Mouse (Mus musculus) urinary bladder, postnatal 14 days (tissue): ENCODE data around the gene Rgp1.

Experiments
- DNase-seq: peaks from one replicate; pipeline ENCODE4 v3.0.0; 2021; ENCODE audit warnings: low spot score

The Rgp1 gene

DNA sequence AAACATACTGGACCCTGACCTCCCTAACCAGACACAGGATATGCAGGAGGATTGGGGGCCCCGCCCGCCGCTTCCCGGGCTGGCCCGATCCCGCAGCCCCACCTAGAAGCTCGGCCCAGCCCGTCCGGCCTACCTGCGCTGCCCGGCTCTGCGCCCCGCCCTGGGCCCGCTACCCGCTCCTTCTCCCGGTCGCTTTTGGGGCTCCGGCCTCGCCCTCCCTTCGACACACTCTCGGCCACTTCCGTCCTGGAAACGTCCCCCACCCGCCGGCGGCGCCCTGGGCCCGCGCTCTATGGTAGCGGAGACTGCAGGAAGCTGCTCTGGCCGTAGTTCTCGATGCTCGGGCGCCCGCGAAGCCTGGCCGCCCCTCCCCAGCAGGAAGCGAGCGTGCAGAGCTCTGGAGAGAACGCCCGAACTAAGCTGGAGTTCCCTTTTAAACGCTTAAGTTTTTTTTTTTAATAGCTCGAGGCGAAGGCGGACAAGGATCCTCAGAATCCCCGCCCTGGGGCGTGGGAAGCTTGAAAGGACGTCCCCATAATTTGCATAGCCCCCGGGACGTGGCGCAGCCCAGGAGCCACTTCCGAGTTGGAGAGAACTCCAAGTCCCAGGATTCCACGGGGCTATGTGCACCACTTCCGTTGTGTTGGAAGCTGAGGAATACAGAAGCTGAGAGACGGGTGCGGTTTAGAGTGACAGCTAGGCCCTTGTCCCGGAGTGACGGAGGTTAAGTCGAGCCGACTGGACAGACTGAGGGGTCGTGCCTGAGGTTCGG lies 16.3 kb upstream of the Rgp1 start, which contains the start of the genes Creb3 and Tln1:
Gene Creb3 (plus strand): TSS at position 336 of the 772 bp plus-strand sequence.
Gene Tln1 (minus strand): TSS at position 695 of the 772 bp plus-strand sequence.
- DNase-seq = peak; percentile 94

DNA sequence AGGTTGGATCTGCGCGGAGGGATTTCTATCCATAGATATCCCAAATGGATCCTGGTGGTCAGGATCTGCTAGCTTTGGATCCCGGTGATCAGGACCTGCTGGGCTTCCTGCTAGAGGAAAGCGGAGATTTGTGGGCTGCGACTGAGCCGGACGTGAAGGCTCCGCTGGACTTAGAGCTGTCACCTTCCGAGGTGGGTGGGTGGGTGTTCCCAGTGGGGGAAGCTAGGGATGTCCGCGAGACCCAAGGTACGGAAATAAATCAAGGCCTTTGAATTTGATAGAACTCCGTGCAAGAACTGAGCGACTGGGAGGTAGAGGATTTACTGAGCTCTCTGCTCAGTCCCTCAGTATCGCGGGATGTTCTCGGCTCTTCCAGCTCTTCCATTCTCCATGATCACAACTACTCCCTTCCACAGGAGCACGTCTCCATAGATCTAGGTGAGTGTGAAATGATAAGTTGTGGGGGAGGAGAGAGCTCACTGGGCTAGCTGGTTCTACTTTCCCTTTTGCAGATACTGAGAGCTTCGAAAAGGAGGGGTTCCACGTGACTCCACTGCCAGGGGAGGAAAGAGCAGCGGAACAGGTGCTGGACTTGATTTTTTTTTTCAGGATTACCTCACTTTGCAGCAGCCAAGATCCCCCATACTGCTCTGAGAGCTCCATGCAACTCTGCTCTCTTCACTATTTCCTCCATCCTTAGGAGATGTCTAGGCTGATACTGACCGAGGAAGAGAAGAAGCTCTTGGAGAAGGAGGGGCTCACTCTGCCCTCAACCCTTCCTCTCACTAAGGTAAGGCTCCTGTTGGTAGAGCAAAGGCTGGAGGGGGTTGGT lies 15.5 kb upstream of the Rgp1 start:
- no peak for DNase-seq

DNA sequence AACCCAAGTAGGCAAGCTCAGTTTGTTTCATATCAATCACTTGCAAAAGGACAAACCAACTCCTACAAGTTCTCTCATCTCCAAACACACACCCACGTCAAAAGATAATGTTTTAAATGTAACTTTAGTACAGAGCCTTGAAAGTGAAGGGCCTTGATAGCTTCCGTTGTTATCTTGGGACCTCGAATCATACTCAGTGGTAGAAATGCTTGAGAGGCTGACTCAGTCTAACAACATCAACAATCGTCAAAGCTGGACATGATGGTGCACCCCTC lies 15.0 kb upstream of the Rgp1 start:
- DNase-seq = no peak

DNA sequence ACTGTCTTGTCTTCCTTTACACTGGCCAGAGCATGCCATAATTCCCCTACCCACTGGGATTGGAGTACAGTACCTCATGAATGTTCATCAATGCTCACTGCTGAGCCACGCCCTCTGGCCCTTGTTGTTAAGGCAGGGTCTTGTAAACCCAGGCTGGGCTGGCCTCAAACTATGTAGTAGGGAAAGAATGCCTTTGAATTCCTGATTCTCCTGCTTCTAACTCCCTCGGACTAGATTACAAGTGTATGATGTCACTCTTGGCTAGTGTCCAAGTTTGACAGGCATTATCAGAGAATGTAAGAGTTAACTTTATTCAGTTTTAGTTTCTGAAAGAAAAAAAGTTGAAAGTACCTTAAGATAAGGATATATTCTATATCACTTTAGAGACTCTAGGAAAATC lies 14.3 kb upstream of the Rgp1 start:
- DNase-seq = no peak

DNA sequence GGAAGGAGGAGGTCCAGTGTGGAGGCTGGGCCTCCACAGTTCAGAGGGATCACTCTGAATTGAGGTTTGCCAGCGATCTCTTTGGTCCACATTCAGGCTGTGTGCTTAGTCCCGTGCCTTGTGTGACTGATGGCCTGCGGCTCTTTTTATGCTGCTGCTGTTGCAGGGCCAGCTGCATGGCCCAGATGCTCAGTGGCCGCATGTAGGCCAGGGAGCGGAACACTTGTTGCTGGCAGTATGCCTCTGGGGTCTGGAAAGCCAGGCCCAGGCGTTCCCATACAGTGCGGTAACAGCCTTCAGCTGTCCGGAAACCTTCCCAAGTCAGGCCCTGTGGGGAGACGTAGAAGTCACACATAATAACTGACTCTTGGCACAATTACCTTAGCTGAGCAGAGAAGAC lies 11.4 kb upstream of the Rgp1 start:
- no peak for DNase-seq

DNA sequence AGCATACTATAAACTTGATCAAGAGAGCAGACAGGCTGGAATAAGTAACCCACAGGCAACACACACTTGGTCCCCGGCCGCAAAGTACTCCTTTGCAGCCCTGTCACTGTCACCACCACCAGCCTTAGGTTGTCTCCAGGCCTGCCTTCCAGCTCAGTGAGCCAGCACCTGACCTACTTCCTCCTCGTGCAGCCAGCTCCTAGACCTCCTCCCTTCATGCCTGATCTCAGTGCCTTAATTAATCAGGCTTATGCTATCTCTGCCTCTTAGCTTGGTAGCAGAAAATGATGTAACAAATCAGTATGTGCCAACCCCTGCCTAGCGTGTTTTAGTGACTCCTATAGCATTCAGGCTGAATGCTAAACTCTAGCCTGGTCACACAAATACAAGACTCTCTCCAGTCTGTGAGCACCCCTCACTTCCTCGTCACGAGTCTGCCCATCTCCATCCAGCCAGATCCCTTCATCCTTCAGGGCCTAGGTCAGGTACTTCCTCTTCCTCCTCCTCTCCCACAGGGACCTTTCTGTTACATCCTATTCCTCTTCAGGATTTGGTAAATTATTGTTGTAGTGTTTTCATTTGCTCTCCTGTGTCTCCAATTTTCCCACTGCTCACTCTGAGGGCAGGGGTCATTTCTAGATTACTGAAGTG lies 7.0 kb upstream of the Rgp1 start:
- DNase-seq = no peak

DNA sequence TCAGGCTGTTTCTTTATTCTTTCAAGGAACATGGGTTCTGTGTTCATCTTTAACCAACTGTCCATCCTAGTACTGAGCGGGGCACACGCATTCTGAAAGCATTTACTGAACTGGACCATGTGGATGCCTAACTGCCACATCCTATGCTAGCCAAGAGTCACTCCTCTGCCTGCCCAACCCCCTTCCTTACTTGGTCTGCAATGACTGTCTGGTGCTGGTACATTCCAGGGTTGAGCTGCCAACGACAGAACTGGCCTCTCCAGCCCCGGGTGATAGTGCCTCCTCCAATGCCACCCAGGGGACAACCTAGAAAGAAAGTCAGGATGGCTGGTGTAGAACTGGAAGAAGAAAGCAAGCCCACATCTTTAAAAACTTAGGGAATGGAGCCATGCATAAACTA lies 5.0 kb upstream of the Rgp1 start:
- no peak for DNase-seq

DNA sequence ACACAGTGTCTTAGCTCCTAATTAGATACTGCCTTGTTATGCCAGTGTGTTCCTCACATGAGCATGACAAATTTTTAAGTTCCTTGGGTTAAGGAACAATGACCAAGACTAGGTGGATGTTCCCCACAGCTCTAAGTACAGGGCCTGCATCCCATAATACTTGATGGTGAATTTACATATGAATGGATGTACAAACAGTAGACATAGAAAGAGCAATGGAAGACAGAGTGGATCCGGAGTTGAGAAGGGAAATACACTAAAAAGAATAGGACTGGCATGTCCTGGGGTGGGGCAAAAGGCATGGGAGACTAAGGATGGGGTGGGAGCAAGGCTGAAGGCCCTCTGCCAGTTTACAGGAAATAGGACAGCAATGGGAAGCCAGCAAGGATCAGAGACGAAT lies 3.2 kb upstream of the Rgp1 start:
- DNase-seq = no peak

DNA sequence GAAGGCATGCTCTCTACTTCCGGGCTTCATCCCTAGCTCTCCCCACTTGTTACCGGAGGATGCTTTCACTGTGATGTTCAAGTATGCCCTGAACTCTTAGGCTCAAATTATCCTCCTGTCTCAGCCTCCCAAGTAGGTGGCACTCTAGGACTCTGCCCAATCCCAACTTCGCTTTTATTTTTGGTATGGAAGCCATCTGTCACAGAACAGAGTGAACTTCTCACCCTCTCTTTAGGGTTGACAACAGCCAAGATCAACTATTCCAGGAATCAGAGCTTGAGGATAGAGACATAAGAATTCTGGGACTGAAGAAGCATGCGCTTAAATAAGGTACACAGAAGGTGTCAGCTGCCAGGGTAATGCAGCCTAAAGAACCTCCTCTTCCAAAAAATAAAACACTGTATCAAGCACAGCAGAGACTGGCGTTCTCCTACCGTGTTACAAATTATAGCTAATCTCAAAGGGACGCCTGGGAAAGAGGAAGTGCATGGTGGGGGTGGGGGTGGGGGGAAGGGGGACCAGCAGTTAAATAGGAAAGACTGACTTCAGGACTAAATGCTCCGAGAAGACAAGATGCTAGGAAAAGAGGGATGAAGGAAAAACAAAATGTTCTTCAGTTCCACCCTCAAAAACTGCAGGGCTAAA lies 1.2 kb upstream of the Rgp1 start:
- DNase-seq = no peak

DNA sequence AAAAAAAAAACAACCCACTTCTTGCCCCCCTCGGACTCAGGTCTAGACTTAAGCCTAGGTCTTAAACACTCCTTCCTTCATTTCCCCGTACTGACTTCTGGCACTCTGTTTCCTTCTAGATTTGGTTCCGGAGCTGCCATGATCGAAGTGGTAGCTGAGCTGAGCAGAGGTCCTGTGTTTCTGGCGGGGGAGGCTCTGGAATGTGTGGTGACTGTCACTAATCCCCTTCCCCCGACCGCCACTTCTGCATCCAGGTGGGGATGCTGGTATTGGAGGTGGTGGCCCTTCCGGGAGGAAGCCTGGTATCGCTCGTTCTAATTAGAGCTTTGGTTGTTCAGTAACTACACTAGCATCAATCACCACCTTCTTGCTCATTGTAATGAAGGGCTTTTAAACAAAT lies 741 bp downstream of the Rgp1 start:
- no peak for DNase-seq

DNA sequence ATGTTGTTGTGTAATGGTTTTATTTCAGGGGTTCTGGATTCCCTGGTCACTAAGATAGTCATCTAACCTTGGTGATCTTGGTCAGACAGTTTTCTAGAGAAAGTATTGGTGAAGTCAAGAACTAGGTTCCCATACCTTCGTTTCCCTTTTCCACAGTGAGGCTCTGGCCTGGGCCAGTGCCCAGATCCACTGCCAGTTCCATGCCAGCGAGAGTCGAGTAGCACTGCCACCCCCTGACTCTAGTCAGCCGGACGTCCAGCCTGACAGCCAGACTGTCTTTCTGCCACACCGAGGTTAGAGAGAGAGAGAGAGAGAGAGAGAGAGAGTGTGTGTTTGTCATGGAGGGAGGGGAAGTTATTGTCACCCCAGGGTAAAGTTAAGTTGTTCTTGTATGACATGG lies 1.2 kb downstream of the Rgp1 start:
- DNase-seq = no peak

DNA sequence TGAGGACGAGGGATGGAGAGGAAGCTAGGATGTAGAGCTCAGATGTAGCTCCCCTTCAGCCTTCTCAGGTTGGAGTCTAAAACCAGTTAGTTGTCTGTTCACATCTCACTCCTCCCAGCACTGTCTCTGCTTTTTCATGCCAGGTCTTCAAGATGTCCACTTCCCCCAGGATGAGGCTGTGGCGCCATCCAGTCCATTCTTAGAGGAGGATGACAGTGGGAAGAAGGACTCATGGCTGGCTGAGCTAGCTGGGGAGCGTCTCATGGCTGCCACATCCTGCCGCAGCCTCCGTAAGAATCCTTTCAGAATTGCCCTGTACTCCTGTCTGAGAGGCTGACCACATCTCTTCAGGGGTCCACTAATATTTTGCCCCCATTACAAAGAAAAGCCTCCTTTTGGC lies 2.2 kb downstream of the Rgp1 start:
- no peak for DNase-seq

DNA sequence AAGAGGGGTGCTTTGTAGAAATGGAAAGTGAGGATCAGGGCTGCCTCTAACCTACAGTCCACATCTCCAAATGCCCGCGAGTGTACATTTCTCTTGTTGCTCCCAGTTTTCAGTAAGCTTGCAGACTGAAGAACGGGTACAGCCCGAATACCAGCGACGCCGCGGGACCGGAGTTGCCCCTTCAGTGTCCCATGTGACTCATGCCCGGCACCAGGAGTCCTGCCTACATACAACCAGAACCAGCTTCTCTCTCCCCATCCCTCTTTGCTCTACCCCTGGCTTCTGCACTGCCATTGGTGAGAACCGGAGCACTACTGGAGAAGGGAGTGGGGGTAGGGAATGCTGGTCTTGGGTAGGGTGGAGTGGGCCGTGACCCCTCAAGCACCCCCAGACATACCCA lies 2.9 kb downstream of the Rgp1 start:
- no peak for DNase-seq

DNA sequence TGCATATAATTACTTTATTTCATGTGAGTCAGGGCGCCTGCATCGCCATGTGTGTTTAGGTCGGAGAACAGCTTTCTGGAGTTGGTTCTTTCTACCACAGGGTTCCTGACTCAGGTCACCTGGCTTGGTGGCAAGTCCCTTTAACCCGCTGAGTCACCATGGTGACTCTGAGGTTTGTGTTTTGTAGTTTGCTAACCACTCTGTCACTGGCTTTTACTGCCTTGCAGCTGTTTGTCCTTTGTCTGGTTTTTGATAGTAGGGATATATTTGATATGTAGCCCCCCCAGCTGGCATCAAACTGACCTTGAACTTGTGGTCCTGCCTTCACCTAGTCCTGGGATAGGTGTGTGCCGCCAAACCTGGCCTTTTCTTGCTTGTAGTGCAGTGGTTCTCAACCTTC lies 3.7 kb downstream of the Rgp1 start:
- no peak for DNase-seq

DNA sequence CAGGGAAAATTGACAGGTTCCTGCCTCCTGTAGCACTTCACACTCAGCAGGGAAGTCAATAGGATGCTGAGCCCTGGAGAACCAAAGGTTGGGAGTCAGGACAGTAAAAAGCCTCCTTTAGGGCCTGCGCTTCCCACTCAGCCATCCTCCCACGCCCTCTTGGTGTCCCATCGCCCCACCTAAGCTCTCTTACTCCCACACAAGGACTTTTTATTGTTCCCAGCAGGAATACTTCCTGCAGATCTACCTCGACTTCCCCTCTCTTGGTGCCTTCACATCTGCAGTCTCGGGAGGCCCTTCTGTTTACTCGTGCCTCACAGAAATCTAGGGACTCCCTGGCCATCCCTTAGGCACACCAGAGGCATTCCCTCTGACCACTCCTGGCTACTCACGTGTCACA lies 4.9 kb downstream of the Rgp1 start:
- no peak for DNase-seq

DNA sequence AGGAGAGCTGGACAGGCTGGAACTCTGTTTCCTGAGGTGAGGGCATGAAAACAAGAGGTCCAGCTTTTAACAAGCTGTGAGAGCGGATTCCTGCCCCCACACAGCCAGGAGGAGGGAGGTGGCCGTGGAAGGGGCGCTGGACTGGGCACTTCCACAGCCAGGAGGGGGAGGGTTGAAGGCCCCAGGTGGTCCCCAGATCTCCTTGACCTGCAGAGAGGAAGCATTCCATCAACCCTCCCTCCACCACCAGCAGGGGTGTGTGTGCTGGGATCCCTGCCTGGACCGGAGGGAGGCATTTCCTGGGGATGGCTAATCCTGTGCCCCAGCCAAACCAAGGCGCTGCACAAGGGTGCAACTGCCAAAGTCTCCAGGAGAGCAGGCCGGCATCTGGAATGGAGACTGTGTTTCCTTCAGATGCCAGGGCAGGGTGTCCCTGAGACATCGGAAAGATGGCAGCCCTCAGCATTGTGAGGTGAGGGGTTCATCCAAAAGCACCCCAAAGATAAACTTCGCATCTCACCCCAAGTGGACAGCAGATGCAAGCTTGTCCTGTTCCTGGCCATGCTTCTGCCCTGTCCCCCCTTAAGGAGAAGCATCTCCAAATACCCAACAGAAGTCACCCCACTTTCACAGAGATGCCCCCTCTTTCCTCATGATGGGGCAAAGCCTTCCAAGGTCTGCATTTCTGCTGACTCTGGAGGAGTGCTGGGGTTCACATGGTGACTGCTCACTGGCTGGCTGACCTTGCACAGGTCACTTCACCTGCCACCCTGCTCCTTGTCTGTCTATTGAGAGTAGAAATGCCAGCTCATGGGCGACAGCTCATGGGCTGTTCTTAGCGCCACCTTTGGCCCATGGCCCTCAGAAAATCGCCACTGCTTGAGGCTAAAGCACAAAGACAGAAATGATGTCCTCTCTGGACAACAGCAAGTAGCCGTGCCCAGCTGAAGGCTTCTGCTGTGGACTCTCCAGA lies 6.2 kb downstream of the Rgp1 start, which contains the start of gene Msmp:
Gene Msmp (minus strand): TSS at position 51 of the 973 bp plus-strand sequence.
- DNase-seq = no peak

DNA sequence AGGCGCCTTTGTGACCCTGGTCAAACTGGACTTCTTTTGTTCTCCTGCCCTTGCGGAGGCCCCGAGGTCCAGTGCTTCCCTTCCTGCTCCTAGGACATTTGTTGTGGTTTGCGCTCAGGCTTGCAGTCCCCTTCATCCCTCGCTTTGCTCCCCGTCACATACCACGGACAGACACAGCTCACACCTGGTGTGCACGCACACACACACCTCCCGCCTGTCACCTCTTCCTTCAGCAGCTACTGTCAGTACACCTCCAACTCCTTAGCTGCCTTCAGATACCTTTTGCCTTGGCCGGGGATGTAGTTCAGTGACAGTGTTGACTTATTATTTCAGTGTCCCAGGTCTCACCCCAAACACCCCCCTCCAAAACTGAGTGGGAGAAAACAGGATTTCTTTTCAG lies 7.2 kb downstream of the Rgp1 start:
- no peak for DNase-seq

DNA sequence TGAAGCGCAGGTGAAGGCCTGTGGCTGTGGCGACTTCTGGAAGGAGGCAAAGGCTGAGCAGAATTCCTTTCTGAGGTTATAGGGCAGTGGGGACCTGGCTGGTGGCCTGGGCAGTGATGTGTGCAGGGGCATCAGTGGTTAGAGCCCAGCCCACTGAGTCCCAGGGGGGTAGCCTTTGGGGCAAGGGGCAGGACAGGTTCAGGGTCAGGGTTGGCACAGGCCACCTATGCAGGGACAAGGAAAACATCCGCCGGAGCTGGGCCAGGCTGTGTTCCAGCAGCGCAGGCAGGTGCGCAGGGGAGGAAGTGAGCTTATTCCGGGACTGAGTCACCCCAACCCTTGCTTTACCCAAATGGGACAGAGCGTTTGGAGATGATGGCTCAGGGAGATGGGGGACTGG lies 7.9 kb downstream of the Rgp1 start:
- DNase-seq = no peak

DNA sequence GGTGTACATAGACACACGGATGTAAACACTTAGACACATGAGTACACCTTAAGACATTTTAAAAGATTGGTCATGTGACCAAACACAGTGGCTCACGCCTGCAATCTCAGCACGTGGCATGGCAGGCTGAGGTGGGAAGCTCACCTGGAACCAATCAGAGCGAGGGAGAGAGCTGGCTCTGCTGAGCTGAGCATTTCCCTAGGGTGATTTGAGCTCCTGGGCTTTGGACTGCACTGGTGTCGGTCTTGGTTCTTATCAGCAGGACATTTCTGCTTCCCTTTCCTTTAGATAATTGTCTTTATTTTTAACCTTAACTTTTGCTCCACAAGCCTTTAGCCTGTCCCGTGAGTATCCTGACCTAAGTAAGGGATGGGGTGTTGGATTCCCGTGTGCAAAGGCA lies 9.2 kb downstream of the Rgp1 start:
- DNase-seq = no peak

DNA sequence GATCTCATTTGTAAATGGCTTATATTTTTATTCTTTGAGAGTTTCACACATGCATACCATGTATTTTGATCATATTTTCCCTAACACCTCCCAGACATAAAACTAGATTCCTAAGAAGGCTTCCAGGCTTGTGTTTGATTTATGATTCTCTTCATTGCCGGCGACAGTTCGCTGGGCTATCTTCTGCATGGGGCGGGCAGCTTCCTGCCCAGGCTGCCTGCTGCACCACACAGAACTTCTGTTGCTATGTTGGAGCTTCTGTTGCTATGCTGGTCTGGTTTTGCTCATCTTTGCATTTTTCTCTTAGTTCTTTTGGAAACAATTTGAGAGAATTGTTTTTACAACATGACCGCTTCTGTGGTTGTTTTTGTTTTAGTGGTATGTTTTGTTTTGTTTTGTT lies 13.0 kb downstream of the Rgp1 start:
- no peak for DNase-seq

DNA sequence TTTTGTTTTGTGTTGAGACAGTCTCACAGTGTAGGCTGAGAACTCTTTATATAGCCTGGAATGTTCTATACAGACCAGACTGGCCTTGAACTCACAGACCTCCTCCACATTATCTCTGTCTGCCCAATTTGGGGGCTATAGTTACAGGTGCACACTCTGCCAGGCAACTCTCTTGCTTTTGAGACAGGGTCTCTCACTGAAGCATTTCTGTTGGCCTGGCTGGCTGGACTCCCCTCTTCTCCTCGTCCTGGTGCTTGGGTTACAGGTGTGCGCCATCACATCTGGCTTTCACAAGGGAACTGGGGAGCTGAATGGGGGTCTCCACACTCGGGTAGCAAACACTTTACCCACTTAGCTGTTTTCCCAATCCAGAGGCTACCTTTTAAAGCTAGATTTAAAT lies 13.4 kb downstream of the Rgp1 start:
- no peak for DNase-seq
